Comparison of ENCODE assay signal across 27 mouse cellular contexts in genomic region chr14:122602701-122603100, GRCm38 (mm10).
DNase-seq lines count a peak whose midpoint lies in the region; ATAC-seq lines count a peak whose summit lies in the region.
"Had no signal": no experiment of that assay in that cellular context is flagged by ENCODE, and none has a peak within 500 bp of the region (broad histone marks: within the 10 kb centered on the region; RNA-seq: fewer than 3 reads in every experiment).

No protein-coding gene starts in this region.

- H3K9ac ChIP-seq in kidney, embryonic 16.5 days (replicated peaks; ENCODE audit: low read length), result no peak overlapping the region
- H3K9ac ChIP-seq: embryonic facial prominence, embryonic 13.5 days; forebrain, embryonic 13.5 days; heart, embryonic 13.5 days; hindbrain, embryonic 14.5 days had no signal

- peak; percentile 34 for DNase-seq in kidney, adult 18-20 months
- peak; percentile 66 to 80 for DNase-seq in kidney, adult 8-10 months
- DNase-seq in kidney, adult 9 months, result peak; percentile 89
- peak; percentile 43 to 71 for DNase-seq in kidney, postnatal 25 days
- DNase-seq in Muller cell, postnatal 12 days (ENCODE audit: inconsistent ontology term), result no peak
- DNase-seq in left cerebral cortex, postnatal 25 days (ENCODE audit: low spot score in 2 of 2), result no peak
- DNase-seq in cerebellum, postnatal 36 days, result no peak
- DNase-seq: adrenal gland, adult 8-10 months; adrenal gland, postnatal 25 days; cerebellum, adult 11-12 months; cerebellum, adult 8-10 months; cerebellum, postnatal 10 days; gastrocnemius, postnatal 10 days; gastrocnemius, postnatal 36 days; heart, adult 2 months; heart, postnatal 14 days; heart, postnatal 4 days had no signal

- intact Hi-C loops in left cerebral cortex, postnatal 25 days (cut with DNase I), result no loop called here

- H3K36me3 ChIP-seq in kidney, embryonic 16.5 days (ENCODE audit: insufficient read depth, low read length), result no peaks in the 10 kb centered on the region
- H3K36me3 ChIP-seq: embryonic facial prominence, embryonic 13.5 days; heart, embryonic 10.5 days; heart, embryonic 13.5 days had no signal

- no peak overlapping the region for H3K27ac ChIP-seq in kidney, embryonic 16.5 days (ENCODE audit: low read length)
- H3K27ac ChIP-seq: embryonic facial prominence, embryonic 13.5 days; forebrain, embryonic 13.5 days; heart, adult 2 months; heart, embryonic 10.5 days; heart, embryonic 13.5 days; hindbrain, embryonic 14.5 days had no signal

- no peaks in the 10 kb centered on the region for H3K9me3 ChIP-seq in kidney, embryonic 16.5 days (ENCODE audit: low read length)
- H3K9me3 ChIP-seq: embryonic facial prominence, embryonic 13.5 days; forebrain, embryonic 13.5 days; heart, embryonic 10.5 days; heart, embryonic 13.5 days had no signal

- no peak for ATAC-seq in kidney, embryonic 16.5 days (ENCODE audit: low FRiP score, low TSS enrichment)
- ATAC-seq: activated CD4-positive, CD25-positive, alpha-beta regulatory T cell, adult 4 months; CD4-positive, CD25-positive, alpha-beta regulatory T cell, adult 4 months; forebrain, embryonic 13.5 days; forebrain, embryonic 16.5 days had no signal

- peaks cover 7% of the 10 kb centered on the region; the same call in 1 of the 2 replicates for H3K4me1 ChIP-seq in kidney, embryonic 16.5 days (ENCODE audit: insufficient read depth, low read length)
- H3K4me1 ChIP-seq: heart, embryonic 10.5 days had no signal

- H3K4me3 ChIP-seq in kidney, embryonic 16.5 days (ENCODE audit: low read length), result no peak overlapping the region
- H3K4me3 ChIP-seq: embryonic facial prominence, embryonic 13.5 days; erythroblast, embryonic 14.5 days; forebrain, embryonic 13.5 days; heart, adult 2 months; heart, embryonic 10.5 days; heart, embryonic 13.5 days had no signal

- H3K27me3 ChIP-seq in kidney, embryonic 16.5 days (ENCODE audit: insufficient read depth, low read length), result no peaks in the 10 kb centered on the region
- H3K27me3 ChIP-seq: forebrain, embryonic 13.5 days; heart, embryonic 13.5 days had no signal

- H3K4me2 ChIP-seq in kidney, embryonic 16.5 days (replicated peaks; ENCODE audit: low read depth, low read length), result no peak overlapping the region
- H3K4me2 ChIP-seq: embryonic facial prominence, embryonic 13.5 days; forebrain, embryonic 13.5 days; heart, embryonic 13.5 days; hindbrain, embryonic 14.5 days had no signal

- 71% methylated on average over 2 of the region's 2 CpGs for WGBS in kidney, embryonic 16.5 days

Comparison
In these comparisons a context has a peak if more than half of its experiments do, and no peak if none do; other contexts are left out.
1. DNase-seq: peak in kidney, adult 18-20 months (single experiment), kidney, adult 8-10 months (2 of 2), kidney, adult 9 months (single experiment) and kidney, postnatal 25 days (2 of 2); none in Muller cell, postnatal 12 days (single experiment), left cerebral cortex, postnatal 25 days (0 of 2) and cerebellum, postnatal 36 days (0 of 2).